Mouse (Mus musculus) stomach, embryonic 14.5 days (tissue): Measurements from ENCODE around the gene Gm17087. TPM values are rescaled to one million over a fixed set of nuclear protein-coding genes. Genes with fewer than 3 reads are reported as not detected.

Experiments
- ATAC-seq: fragments of 200-750 bp; cut with Nextera tagmentation; 2 replicates; pipeline ENCODE4 v1.8.0; 2017; ENCODE audit warnings: low read depth, moderate TSS enrichment; ENCODE audit not compliant: insufficient number of reproducible peaks, insufficient read depth, low FRiP score
- H3K27ac ChIP-seq: fragments of 300-500 bp; sonication (generic); 2 replicates; pipeline ENCODE4 v1.5.1; 2014; ENCODE audit warnings: mild to moderate bottlenecking, low read length, moderate library complexity, mixed read lengths
- H3K27me3 ChIP-seq: fragments of 300-500 bp; sonication (generic); 2 replicates; pipeline ENCODE4 v1.6.1; 2014; ENCODE audit warnings: low read length, control low read depth, mixed read lengths; ENCODE audit not compliant: control insufficient read depth, insufficient read depth
- H3K36me3 ChIP-seq: fragments of 300-500 bp; sonication (generic); 2 replicates; pipeline ENCODE4 v1.6.1; 2014; ENCODE audit warnings: mild to moderate bottlenecking, control low read depth, low read length, moderate library complexity, mixed read lengths; ENCODE audit not compliant: control insufficient read depth, insufficient read depth
- H3K4me1 ChIP-seq: fragments of 300-500 bp; sonication (generic); 2 replicates; pipeline ENCODE4 v1.6.1; 2014; ENCODE audit warnings: low read length, control low read depth, mixed read lengths; ENCODE audit not compliant: control insufficient read depth, insufficient read depth
- H3K4me2 ChIP-seq: fragments of 300-500 bp; sonication (generic); replicated peaks from 2 replicates; pipeline ENCODE4 v1.6.1; 2014; ENCODE audit warnings: low read depth, low read length, control low read depth
- H3K4me3 ChIP-seq: fragments of 300-500 bp; sonication (generic); 2 replicates; pipeline ENCODE4 v1.5.1; 2014; ENCODE audit warnings: low read depth, low read length, control low read depth
- H3K9ac ChIP-seq: fragments of 300-500 bp; sonication (generic); replicated peaks from 2 replicates; pipeline ENCODE4 v1.6.1; 2014; ENCODE audit warnings: low read depth, mild to moderate bottlenecking, control low read depth, low read length, moderate library complexity, mixed read lengths
- H3K9me3 ChIP-seq: fragments of 300-500 bp; sonication (generic); 2 replicates; pipeline ENCODE4 v1.6.1; 2016; ENCODE audit warnings: low read depth, low read length, control low read depth; ENCODE audit not compliant: control insufficient read depth
- WGBS: fragments of 180-500 bp; shearing (Covaris S2); extraction: QIAGEN DNeasy Blood & Tissue Kit; methylation state at CpG from one replicate; pipeline ENCODE4 v1.1.7; 2014; 5-methylcytosine and 5-hydroxymethylcytosine counted together
- polyA plus RNA-seq: library from polyadenylated mRNA; unstranded; fragments of >200 nt; fragmentation: Nextera tagmentation; extraction: Ambion mirVana; gene quantifications from 2 replicates; pipeline ENCODE4 v1.2.1, GENCODE M21; 2014

Gm17087 gene
- polyA plus RNA-seq, 1 experiment from 2014 or later, result not detected

DNA sequence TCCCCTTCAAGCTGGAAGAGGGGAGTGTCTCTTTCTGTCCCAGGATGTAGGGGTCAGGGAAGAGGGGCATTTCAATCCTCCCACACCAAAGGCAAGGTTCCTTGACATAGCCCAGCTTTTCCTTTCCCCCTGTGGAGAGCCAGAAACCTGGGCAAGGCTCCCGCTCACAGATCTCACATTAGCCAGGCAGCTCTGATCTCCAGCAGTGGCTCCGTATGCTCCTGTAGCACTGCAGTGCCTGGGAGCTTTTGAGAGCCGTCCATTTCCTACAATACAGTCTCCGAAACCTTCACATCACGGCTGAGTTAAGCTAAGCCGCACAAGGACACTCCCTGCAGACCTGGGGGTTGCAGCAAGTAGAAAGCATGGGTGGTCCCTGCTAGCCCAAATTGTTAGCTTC lies 12.5 kb downstream of the Gm17087 start:
- no peak overlapping the region for H3K4me2 ChIP-seq
- H3K9ac ChIP-seq, result no peak overlapping the region
- WGBS, result 72% methylated on average over 6 of the region's 6 CpGs
- no peak overlapping the region for H3K27ac ChIP-seq
- no peaks in the 10 kb centered on the region for H3K9me3 ChIP-seq
- H3K4me1 ChIP-seq, result no peaks in the 10 kb centered on the region
- ATAC-seq, result no peak
- H3K27me3 ChIP-seq, result no peaks in the 10 kb centered on the region
- H3K4me3 ChIP-seq, result no peak overlapping the region
- no peaks in the 10 kb centered on the region for H3K36me3 ChIP-seq

DNA sequence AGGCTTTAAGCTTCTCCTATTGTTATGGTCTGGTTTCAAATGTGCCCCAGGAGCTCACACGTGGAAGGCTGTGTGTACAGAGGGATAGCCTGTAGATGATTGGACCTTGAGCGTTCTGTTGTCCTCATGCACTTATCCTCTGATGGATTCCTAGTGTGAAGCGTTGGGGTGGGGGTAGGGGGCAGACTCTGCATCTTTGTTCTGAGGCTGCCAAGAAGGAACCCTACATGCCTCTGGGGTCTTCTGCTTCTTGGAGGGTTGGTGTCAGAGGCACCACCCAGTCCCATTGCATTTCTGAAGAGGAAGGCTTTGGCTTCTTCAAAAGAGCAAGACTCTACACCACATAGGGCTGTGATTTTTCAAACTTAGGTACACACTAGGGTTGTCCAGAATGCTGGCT lies 13.1 kb downstream of the Gm17087 start:
- no peaks in the 10 kb centered on the region for H3K36me3 ChIP-seq
- H3K27ac ChIP-seq, result no peak overlapping the region
- no peaks in the 10 kb centered on the region for H3K27me3 ChIP-seq
- no peak for ATAC-seq
- H3K9ac ChIP-seq, result no peak overlapping the region
- H3K4me1 ChIP-seq, result no peaks in the 10 kb centered on the region
- no peaks in the 10 kb centered on the region for H3K9me3 ChIP-seq
- 70% methylated on average over 3 of the region's 3 CpGs for WGBS
- no peak overlapping the region for H3K4me2 ChIP-seq
- no peak overlapping the region for H3K4me3 ChIP-seq

- H3K27ac ChIP-seq, result no peak overlapping the region
- no peaks in the 10 kb centered on the region for H3K27me3 ChIP-seq
- no peak overlapping the region for H3K4me3 ChIP-seq
- H3K36me3 ChIP-seq, result no peaks in the 10 kb centered on the region
- H3K9ac ChIP-seq, result no peak overlapping the region
- H3K4me2 ChIP-seq, result no peak overlapping the region
- no peaks in the 10 kb centered on the region for H3K9me3 ChIP-seq
- H3K4me1 ChIP-seq, result no peaks in the 10 kb centered on the region
- ATAC-seq, result no peak
- 77% methylated on average over 8 of the region's 8 CpGs for WGBS
Observed at GRCm38 (mm10) chr17:8552346-8553035, 14.3 kb downstream of the Gm17087 start.

- ATAC-seq, result no peak
- Histone ChIP-seq H3K4me2 (no peak overlapping the region), H3K4me3 (no peak overlapping the region), H3K9ac (no peak overlapping the region), H3K9me3 (no peaks in the 10 kb centered on the region), H3K27ac (no peak overlapping the region), H3K36me3 (no peaks in the 10 kb centered on the region), H3K27me3 (no peaks in the 10 kb centered on the region), H3K4me1 (no peaks in the 10 kb centered on the region)
- 75% methylated on average over 3 of the region's 3 CpGs for WGBS
Observed at GRCm38 (mm10) chr17:8551641-8552040, 15.1 kb downstream of the Gm17087 start.

DNA sequence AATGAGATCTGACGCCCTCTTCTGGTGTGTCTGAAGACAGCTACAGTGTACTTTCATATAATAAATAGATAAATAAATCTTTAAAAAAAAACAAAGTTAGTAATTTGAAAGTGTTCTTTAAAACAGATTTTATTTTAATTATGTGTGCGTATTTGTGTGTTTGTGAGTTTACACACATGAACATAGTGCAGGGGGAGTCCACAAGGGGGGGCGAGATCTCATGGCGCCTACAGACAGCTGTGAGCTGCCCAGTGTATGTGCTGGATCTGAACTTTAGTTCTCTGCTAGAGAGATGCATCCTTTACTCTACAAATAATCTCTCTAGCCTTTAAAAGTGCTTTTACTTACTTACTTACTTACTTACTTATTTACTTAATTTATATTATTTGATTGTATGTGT lies 18.0 kb downstream of the Gm17087 start:
- no peaks in the 10 kb centered on the region for H3K27me3 ChIP-seq
- no peak for ATAC-seq
- H3K4me1 ChIP-seq, result no peaks in the 10 kb centered on the region
- 89% methylated on average over 4 of the region's 4 CpGs for WGBS
- no peak overlapping the region for H3K4me2 ChIP-seq
- H3K36me3 ChIP-seq, result no peaks in the 10 kb centered on the region
- H3K4me3 ChIP-seq, result no peak overlapping the region
- H3K9ac ChIP-seq, result no peak overlapping the region
- H3K9me3 ChIP-seq, result no peaks in the 10 kb centered on the region
- no peak overlapping the region for H3K27ac ChIP-seq

DNA sequence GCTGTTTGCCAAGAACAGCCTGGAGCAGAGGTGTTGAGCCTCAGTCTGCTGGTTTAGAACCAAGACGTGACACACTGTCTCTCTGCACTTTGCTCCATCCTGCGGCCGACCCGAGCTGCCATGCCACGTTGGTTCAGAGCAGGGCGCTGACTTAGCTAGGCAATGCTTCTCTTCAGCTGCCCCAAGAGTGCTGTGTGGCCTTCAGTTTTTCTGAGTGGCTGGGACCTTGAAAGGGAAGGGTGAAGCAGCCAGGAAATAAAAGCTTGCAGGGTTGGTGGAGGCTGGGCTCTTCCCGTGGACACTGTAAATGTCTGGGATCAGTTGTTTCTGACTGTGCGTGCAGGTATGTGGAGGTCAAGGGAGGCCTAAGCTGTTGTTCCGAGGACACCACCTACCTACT lies 20.4 kb downstream of the Gm17087 start:
- WGBS, result 80% methylated on average over 9 of the region's 9 CpGs
- no peak overlapping the region for H3K27ac ChIP-seq
- no peaks in the 10 kb centered on the region for H3K4me1 ChIP-seq

DNA sequence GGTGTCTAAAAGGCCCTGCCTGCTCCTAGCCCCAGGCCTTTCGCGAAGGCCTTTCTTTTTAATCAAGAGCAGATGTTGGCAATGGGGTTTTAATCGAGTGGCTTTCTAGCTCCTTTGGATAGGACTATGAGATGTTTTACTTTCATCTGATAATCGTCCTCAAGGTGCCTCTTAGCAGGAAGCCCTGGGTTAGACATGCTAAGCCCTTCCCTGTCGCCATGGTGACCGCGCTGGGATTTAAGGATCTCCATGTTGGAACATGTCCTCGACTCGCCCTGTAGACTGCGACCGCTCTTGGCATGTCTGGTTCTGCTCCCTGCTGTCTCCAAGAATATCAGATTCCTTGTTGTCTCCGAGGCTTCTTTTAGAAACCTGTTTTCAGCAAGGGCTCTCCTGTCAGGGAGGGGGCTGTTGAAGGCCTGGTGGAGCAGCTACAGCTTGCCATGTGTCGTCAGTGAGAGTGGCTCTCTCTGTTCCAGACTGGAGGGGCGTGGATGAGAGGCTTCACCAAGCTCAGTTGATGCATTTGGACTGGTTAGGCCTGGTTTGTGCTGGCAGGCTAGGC lies 24.7 kb downstream of the Gm17087 start:
- no peak overlapping the region for H3K9ac ChIP-seq
- H3K4me3 ChIP-seq, result no peak overlapping the region
- no peak for ATAC-seq
- H3K27me3 ChIP-seq, result no peaks in the 10 kb centered on the region
- WGBS, result 77% methylated on average over 14 of the region's 14 CpGs
- H3K9me3 ChIP-seq, result no peaks in the 10 kb centered on the region
- no peaks in the 10 kb centered on the region for H3K4me1 ChIP-seq
- H3K27ac ChIP-seq, result no peak overlapping the region
- no peak overlapping the region for H3K4me2 ChIP-seq
- no peaks in the 10 kb centered on the region for H3K36me3 ChIP-seq

More for the DNA sequence above, 20.4 kb downstream of the Gm17087 start:
- no peak overlapping the region for H3K9ac ChIP-seq
- no peak overlapping the region for H3K4me3 ChIP-seq
- no peak for ATAC-seq
- H3K27me3 ChIP-seq, result no peaks in the 10 kb centered on the region
- H3K36me3 ChIP-seq, result no peaks in the 10 kb centered on the region
- no peak overlapping the region for H3K4me2 ChIP-seq
- no peaks in the 10 kb centered on the region for H3K9me3 ChIP-seq

DNA sequence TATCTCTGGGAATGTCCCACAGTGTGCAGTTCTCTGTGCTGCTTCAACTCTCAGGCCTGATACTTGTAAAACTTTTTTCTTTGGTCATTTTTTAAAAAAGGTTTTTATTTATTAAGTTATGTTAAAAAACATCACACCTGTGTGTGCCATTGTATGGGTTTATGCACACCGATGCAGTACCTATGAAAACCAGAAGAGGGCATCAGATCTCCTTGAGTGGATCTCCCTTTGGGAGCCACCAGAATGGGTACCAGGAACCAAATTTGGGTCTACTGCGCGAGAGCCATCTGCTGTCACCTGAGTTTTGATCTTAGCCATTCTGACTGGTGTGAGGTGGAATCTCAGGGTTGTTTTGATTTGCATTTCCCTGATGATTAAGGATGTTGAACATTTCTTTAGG lies 28.6 kb downstream of the Gm17087 start:
- Histone ChIP-seq H3K9me3 (no peaks in the 10 kb centered on the region), H3K4me2 (no peak overlapping the region), H3K36me3 (no peaks in the 10 kb centered on the region), H3K27me3 (no peaks in the 10 kb centered on the region), H3K27ac (no peak overlapping the region), H3K4me1 (no peaks in the 10 kb centered on the region), H3K9ac (no peak overlapping the region), H3K4me3 (no peak overlapping the region)
- WGBS, result 76% methylated on average over 3 of the region's 3 CpGs
- ATAC-seq, result no peak

GRCm38 (mm10) chr17:8536522-8536921 lies 30.2 kb downstream of the Gm17087 start:
- no peaks in the 10 kb centered on the region for H3K4me1 ChIP-seq
- no peak for ATAC-seq
- no peaks in the 10 kb centered on the region for H3K36me3 ChIP-seq
- H3K9me3 ChIP-seq, result no peaks in the 10 kb centered on the region
- H3K27me3 ChIP-seq, result no peaks in the 10 kb centered on the region
- H3K27ac ChIP-seq, result no peak overlapping the region
- H3K4me3 ChIP-seq, result no peak overlapping the region
- H3K9ac ChIP-seq, result no peak overlapping the region
- no peak overlapping the region for H3K4me2 ChIP-seq
- 72% methylated on average over 6 of the region's 6 CpGs for WGBS
